Mouse (Mus musculus): ENCODE measurements around the gene Hk3. TPM values are rescaled to one million over a fixed set of nuclear protein-coding genes. Genes with fewer than 3 reads are reported as not detected.

Hk3 gene
- polyA plus RNA-seq, 1 experiment from 2014 or later, result 1.1 TPM

DNA sequence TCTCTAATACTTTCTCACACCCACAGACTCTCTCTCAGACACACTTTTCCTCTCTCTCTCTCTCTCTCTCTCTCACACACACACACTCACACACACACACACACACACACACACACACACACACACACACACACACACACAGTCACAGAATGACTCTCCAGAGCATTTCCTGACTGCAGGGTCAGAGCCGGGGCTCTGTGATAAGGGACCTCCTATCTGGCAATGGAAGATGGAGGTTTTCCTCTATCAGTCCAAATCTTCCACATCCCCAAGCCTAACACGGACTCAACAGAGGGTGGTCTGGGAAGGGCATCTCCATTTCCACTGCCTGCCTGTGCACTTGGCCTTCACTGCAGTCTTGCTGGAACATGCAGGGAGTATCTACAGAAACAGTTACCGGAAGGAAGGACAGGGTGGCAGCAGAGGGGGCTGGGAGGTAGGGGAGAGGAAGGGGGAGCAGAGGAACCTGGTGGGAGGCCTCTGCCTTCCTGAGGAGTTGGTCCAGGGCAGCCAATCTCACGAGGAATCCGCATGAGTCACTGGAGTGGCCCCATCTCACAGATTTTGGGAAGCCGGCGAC is 32.9 kb downstream of the Hk3 start:
- H3K9me3 ChIP-seq (ENCODE audit: low read length), result no peaks in the 10 kb centered on the region
- peaks cover 2% of the 10 kb centered on the region; the same call in 1 of the 2 replicates for H3K27me3 ChIP-seq (ENCODE audit: insufficient read depth, low read length)
- no peak overlapping the region for H3K9ac ChIP-seq (replicated peaks; ENCODE audit: low read length)
- H3K27ac ChIP-seq (ENCODE audit: low read length), result no peak overlapping the region
- no peaks in the 10 kb centered on the region for H3K36me3 ChIP-seq (ENCODE audit: insufficient read depth, low read length)
- no peak overlapping the region for H3K4me3 ChIP-seq (ENCODE audit: low read length)
- peaks cover 12% of the 10 kb centered on the region for H3K4me1 ChIP-seq (ENCODE audit: insufficient read depth, low read length)
- ATAC-seq (ENCODE audit: low FRiP score, low TSS enrichment), result peak; percentile 9; the same call in 1 of the 2 replicates
- no peak overlapping the region for H3K4me2 ChIP-seq (replicated peaks; ENCODE audit: low read depth, low read length)
- WGBS, result 44% methylated on average over 7 of the region's 7 CpGs

DNA sequence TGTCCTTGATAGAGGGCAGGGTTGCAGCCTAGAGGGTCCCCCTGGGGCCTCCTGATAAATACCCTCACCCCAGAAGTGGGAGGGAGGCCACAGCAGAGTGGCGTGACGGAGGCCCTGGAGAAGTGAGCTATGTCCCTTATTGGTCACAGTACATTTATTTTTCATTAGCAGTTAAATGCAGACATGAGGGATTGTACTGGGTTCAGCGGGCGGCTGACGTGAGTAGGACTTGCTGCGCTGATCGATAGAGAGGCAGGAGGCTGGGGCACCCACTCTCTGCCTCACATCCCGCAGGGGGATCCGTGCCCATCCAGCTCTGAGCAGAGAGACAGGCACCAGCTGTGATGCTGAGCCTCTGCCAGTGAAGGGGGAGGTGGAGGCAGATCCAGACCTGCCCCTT is 33.8 kb downstream of the Hk3 start:
- WGBS, result 38% methylated on average over 9 of the region's 9 CpGs
- ATAC-seq (ENCODE audit: low FRiP score, low TSS enrichment), result peak; percentile 44; the same call in 1 of the 2 replicates
- Histone ChIP-seq H3K4me3 (ENCODE audit: low read length) (no peak overlapping the region), H3K36me3 (ENCODE audit: insufficient read depth, low read length) (no peaks in the 10 kb centered on the region), H3K9me3 (ENCODE audit: low read length) (no peaks in the 10 kb centered on the region), H3K9ac (replicated peaks; ENCODE audit: low read length) (no peak overlapping the region), H3K27ac (ENCODE audit: low read length) (no peak overlapping the region), H3K4me2 (replicated peaks; ENCODE audit: low read depth, low read length) (no peak overlapping the region), H3K27me3 (ENCODE audit: insufficient read depth, low read length) (0 out of 2 replicates have a peak, but pooled peaks cover 2% of the 10 kb centered on the region), H3K4me1 (ENCODE audit: insufficient read depth, low read length) (peaks cover 12% of the 10 kb centered on the region)

DNA sequence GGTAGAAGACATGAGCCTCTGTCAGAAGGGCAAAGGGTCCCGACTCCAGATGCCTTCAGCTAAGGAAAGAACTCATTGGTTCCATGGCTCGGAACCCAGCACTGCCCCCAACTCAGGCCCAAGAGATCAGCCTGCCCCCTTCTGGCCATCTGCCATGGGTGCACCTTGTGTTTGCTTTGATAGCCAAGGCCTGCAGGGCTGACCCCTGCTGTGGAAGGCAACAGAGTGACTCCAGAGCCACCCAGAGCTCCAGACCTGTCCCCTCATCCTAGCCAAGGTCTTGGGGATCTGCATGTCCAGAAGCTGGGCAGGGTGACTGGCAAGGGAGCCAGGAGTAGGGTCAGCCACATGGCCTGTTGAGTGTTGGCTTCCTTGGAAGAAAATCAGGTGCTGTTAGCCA is 37.6 kb downstream of the Hk3 start:
- H3K4me3 ChIP-seq (ENCODE audit: low read length), result no peak overlapping the region
- H3K4me1 ChIP-seq (ENCODE audit: insufficient read depth, low read length), result peaks cover 9% of the 10 kb centered on the region
- H3K9ac ChIP-seq (replicated peaks; ENCODE audit: low read length), result no peak overlapping the region
- no peaks in the 10 kb centered on the region for H3K9me3 ChIP-seq (ENCODE audit: low read length)
- H3K27me3 ChIP-seq (ENCODE audit: insufficient read depth, low read length), result 0 out of 2 replicates have a peak, but pooled peaks cover 2% of the 10 kb centered on the region
- no peak overlapping the region for H3K27ac ChIP-seq (ENCODE audit: low read length)
- H3K4me2 ChIP-seq (replicated peaks; ENCODE audit: low read depth, low read length), result no peak overlapping the region
- ATAC-seq (ENCODE audit: low FRiP score, low TSS enrichment), result no peak
- H3K36me3 ChIP-seq (ENCODE audit: insufficient read depth, low read length), result no peaks in the 10 kb centered on the region
- WGBS, result 61% methylated on average over 2 of the region's 2 CpGs

DNA sequence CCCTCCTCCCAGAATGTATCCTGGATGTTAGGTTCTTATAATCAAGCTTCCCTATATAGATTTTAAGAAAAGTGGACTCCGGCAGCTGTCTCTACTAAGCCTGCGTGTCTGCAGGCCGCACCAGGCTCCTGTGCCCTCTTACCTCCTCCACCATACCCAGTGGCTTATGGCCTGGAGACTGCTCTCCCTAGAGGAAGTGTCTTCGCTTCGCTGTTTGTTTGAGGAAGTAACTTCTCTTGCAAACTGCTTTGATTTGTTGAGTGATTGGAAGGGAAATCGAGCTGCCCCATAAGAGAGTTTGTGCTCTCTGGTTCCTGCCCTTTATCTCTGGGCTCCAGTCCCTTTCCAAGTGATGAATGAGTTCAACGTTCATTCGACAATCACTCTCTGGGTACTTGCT is 38.2 kb downstream of the Hk3 start:
- H3K27ac ChIP-seq (ENCODE audit: low read length), result no peak overlapping the region
- H3K9ac ChIP-seq (replicated peaks; ENCODE audit: low read length), result no peak overlapping the region
- H3K4me3 ChIP-seq (ENCODE audit: low read length), result no peak overlapping the region
- no peaks in the 10 kb centered on the region for H3K36me3 ChIP-seq (ENCODE audit: insufficient read depth, low read length)
- 79% methylated on average over 8 of the region's 8 CpGs for WGBS
- no peak overlapping the region for H3K4me2 ChIP-seq (replicated peaks; ENCODE audit: low read depth, low read length)
- H3K9me3 ChIP-seq (ENCODE audit: low read length), result no peaks in the 10 kb centered on the region
- ATAC-seq (ENCODE audit: low FRiP score, low TSS enrichment), result no peak
- H3K27me3 ChIP-seq (ENCODE audit: insufficient read depth, low read length), result 0 out of 2 replicates have a peak, but pooled peaks cover 2% of the 10 kb centered on the region
- H3K4me1 ChIP-seq (ENCODE audit: insufficient read depth, low read length), result peaks cover 9% of the 10 kb centered on the region

DNA sequence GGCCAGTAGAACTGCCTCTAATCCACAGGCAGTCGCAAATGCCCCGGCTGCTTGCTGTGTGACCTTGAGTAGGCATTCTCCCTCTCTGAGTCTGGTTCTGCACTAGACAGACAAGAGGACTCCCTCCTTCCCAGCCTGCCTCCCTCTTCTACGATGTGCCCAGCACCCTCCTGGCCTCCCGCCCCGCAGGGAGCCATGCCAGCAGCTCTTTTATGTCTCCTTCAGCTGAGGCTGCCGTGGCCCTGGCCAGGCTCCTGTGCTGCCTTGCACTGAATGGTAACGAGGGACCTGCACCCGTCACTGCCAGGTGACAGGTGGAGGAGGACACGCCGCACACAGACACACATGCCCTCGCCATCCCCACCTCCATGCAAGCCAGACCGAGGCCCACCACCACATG is 40.2 kb downstream of the Hk3 start:
- Histone ChIP-seq H3K27ac (ENCODE audit: low read length) (no peak overlapping the region), H3K27me3 (ENCODE audit: insufficient read depth, low read length) (0 out of 2 replicates have a peak, but pooled peaks cover 2% of the 10 kb centered on the region), H3K9ac (replicated peaks; ENCODE audit: low read length) (no peak overlapping the region), H3K4me3 (ENCODE audit: low read length) (no peak overlapping the region), H3K36me3 (ENCODE audit: insufficient read depth, low read length) (no peaks in the 10 kb centered on the region), H3K4me1 (ENCODE audit: insufficient read depth, low read length) (no peaks in the 10 kb centered on the region), H3K9me3 (ENCODE audit: low read length) (no peaks in the 10 kb centered on the region), H3K4me2 (replicated peaks; ENCODE audit: low read depth, low read length) (no peak overlapping the region)
- no peak for ATAC-seq (ENCODE audit: low FRiP score, low TSS enrichment)
- 67% methylated on average over 12 of the region's 12 CpGs for WGBS

DNA sequence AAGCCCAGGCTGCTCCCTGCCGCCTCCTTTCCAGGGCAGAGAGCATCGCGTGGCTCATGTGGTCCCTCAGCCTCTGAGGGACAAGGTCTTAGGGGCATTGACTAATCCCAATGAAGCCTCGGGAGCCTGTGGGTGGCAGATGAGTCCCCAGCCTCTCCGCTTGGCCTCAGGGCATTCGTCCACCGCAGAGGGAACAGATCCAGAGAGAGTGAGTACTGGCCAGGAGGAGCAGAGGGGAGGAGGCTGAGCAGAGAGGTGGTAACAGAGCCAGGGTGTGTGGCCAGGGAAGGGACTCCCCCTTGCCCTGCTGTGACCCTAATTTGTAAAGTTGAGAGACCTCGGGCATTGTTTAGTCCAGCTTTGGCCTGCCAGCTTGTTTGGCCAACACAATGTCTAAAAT is 42.4 kb downstream of the Hk3 start:
- Histone ChIP-seq H3K27ac (ENCODE audit: low read length) (no peak overlapping the region), H3K4me2 (replicated peaks; ENCODE audit: low read depth, low read length) (no peak overlapping the region), H3K4me1 (ENCODE audit: insufficient read depth, low read length) (no peaks in the 10 kb centered on the region), H3K9ac (replicated peaks; ENCODE audit: low read length) (no peak overlapping the region), H3K36me3 (ENCODE audit: insufficient read depth, low read length) (no peaks in the 10 kb centered on the region), H3K9me3 (ENCODE audit: low read length) (no peaks in the 10 kb centered on the region), H3K27me3 (ENCODE audit: insufficient read depth, low read length) (0 out of 2 replicates have a peak, but pooled peaks cover 2% of the 10 kb centered on the region), H3K4me3 (ENCODE audit: low read length) (no peak overlapping the region)
- no peak for ATAC-seq (ENCODE audit: low FRiP score, low TSS enrichment)
- WGBS, result 59% methylated on average over 8 of the region's 8 CpGs

DNA sequence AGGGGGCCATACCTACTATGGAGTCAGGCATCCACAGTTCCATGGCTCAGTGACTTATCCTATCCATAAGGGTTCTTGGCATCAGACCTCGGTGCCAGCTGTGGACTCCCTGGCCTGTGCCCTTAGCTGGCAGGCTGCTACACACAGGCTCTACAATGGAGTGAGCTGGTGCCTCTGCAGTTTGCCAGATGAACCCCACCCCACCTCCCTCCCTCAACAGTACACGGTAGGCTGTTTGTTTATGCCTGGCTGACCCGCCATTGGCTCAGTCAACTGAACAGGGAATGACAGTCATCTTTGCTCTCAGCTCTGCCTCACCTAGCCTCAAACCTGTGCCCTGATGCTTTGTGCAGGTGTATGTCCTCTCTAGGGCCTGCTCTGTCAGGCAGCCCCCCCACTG is 45.6 kb downstream of the Hk3 start:
- ATAC-seq (ENCODE audit: low FRiP score, low TSS enrichment), result no peak
- Histone ChIP-seq H3K9ac (replicated peaks; ENCODE audit: low read length) (no peak overlapping the region), H3K36me3 (ENCODE audit: insufficient read depth, low read length) (no peaks in the 10 kb centered on the region), H3K27me3 (ENCODE audit: insufficient read depth, low read length) (no peaks in the 10 kb centered on the region), H3K4me2 (replicated peaks; ENCODE audit: low read depth, low read length) (no peak overlapping the region), H3K4me1 (ENCODE audit: insufficient read depth, low read length) (no peaks in the 10 kb centered on the region), H3K4me3 (ENCODE audit: low read length) (no peak overlapping the region), H3K9me3 (ENCODE audit: low read length) (no peaks in the 10 kb centered on the region), H3K27ac (ENCODE audit: low read length) (no peak overlapping the region)
- WGBS, result 56% methylated on average over 3 of the region's 3 CpGs

DNA sequence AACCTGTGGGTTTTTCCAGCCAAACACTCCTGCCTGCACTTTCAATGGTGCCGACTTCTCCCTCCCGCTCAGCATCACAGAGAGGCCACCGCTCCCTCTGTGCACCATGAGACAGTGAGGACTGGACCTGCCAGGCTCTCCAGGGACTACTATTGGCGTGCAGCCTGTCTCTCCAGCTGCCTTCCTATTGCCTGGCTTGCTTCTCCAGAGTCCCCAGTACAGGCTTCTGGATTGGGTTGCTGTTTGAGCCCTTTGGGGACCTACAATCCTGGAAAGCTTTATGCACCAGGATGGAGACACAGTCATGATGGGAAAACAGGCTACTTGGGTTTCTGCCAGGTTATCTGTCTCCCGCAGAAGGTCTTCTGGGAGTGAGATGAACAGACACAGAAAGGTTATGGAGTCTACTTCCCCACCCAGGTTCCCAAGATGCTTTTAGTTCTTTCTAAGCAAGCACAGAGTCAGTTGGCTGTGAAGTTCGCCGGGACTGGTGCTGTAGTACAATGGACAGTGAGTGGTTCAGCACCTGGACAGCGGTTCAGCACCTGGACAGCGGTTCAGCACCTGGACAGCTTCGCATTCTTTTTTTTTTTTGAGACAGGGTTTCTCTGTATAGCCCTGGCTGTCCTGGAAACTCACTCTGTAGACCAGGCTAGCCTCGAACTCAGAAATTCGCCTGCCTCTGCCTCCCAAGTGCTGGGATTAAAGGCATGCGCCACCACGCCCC is 50.5 kb downstream of the Hk3 start:
- no peaks in the 10 kb centered on the region for H3K36me3 ChIP-seq (ENCODE audit: insufficient read depth, low read length)
- no peaks in the 10 kb centered on the region for H3K4me1 ChIP-seq (ENCODE audit: insufficient read depth, low read length)
- no peak overlapping the region for H3K9ac ChIP-seq (replicated peaks; ENCODE audit: low read length)
- no peak for ATAC-seq (ENCODE audit: low FRiP score, low TSS enrichment)
- no peaks in the 10 kb centered on the region for H3K9me3 ChIP-seq (ENCODE audit: low read length)
- H3K4me3 ChIP-seq (ENCODE audit: low read length), result no peak overlapping the region
- H3K27ac ChIP-seq (ENCODE audit: low read length), result no peak overlapping the region
- no peak overlapping the region for H3K4me2 ChIP-seq (replicated peaks; ENCODE audit: low read depth, low read length)
- H3K27me3 ChIP-seq (ENCODE audit: insufficient read depth, low read length), result no peaks in the 10 kb centered on the region
- WGBS, result 42% methylated on average over 14 of the region's 14 CpGs

DNA sequence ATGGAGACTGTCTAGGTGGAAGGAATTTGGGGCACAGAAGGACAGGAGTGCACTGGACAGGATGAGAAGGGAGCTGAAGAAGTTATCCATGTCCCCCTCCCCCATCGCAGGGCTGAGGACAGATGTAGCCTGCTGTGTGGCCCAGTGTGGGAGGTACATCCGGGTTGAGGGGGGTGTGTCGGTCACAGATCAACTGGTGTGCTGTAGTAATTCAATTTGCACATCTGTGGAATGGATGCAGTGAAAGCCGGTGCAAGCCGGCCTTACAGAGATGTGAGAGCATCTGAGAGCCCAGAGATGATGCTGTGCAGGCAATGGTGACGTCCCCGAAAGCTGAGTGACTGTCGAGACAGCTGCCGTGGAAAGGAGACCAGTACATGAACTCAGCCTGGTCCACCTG is 51.7 kb downstream of the Hk3 start:
- H3K36me3 ChIP-seq (ENCODE audit: insufficient read depth, low read length), result no peaks in the 10 kb centered on the region
- no peaks in the 10 kb centered on the region for H3K9me3 ChIP-seq (ENCODE audit: low read length)
- WGBS, result 47% methylated on average over 9 of the region's 9 CpGs
- H3K4me2 ChIP-seq (replicated peaks; ENCODE audit: low read depth, low read length), result no peak overlapping the region
- no peak overlapping the region for H3K4me3 ChIP-seq (ENCODE audit: low read length)
- H3K27ac ChIP-seq (ENCODE audit: low read length), result no peak overlapping the region
- ATAC-seq (ENCODE audit: low FRiP score, low TSS enrichment), result no peak
- H3K4me1 ChIP-seq (ENCODE audit: insufficient read depth, low read length), result no peaks in the 10 kb centered on the region
- no peaks in the 10 kb centered on the region for H3K27me3 ChIP-seq (ENCODE audit: insufficient read depth, low read length)
- H3K9ac ChIP-seq (replicated peaks; ENCODE audit: low read length), result no peak overlapping the region

DNA sequence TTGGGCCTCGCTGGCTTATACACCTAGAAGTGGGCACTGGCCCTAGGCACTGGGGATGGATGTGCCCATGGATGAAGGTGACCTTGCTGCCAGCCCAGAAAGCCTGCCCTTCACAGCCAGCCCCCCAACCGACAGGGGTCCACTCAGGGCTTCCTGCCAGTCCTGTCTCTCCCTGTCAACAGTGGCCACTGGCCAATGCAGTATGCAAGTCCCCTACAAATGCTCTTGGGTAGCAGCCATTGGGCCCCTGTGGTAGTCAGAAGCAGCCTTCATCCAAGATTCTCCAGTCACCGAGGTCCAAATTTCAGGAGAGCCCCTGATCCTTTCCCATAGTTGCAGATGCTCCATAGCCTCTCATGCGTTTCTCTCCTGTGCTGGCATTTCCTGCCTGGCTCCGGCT is 52.5 kb downstream of the Hk3 start:
- 55% methylated on average over 5 of the region's 5 CpGs for WGBS
- no peak for ATAC-seq (ENCODE audit: low FRiP score, low TSS enrichment)
- Histone ChIP-seq H3K9ac (replicated peaks; ENCODE audit: low read length) (no peak overlapping the region), H3K27me3 (ENCODE audit: insufficient read depth, low read length) (no peaks in the 10 kb centered on the region), H3K4me2 (replicated peaks; ENCODE audit: low read depth, low read length) (no peak overlapping the region), H3K4me1 (ENCODE audit: insufficient read depth, low read length) (no peaks in the 10 kb centered on the region), H3K4me3 (ENCODE audit: low read length) (no peak overlapping the region), H3K36me3 (ENCODE audit: insufficient read depth, low read length) (no peaks in the 10 kb centered on the region), H3K27ac (ENCODE audit: low read length) (no peak overlapping the region), H3K9me3 (ENCODE audit: low read length) (no peaks in the 10 kb centered on the region)

Data from kidney, embryonic 16.5 days (tissue).